Mouse (Mus musculus) midbrain, embryonic 15.5 days (tissue): ENCODE data around the gene Creb3. TPM values are rescaled to one million over a fixed set of nuclear protein-coding genes. Genes with fewer than 3 reads are reported as not detected.

Experiments used
- ATAC-seq: fragments of 200-750 bp; cut with Nextera tagmentation; replicated peaks from 2 replicates; pipeline ENCODE4 v1.8.0; 2017; ENCODE audit warnings: moderate TSS enrichment
- H3K27ac ChIP-seq: fragments of 300-500 bp; sonication (generic); 2 replicates; pipeline ENCODE4 v1.5.1; 2015; ENCODE audit warnings: mild to moderate bottlenecking, inconsistent platforms
- H3K27me3 ChIP-seq: fragments of 300-500 bp; sonication (generic); replicated peaks from 2 replicates; pipeline ENCODE4 v1.6.1; 2015; ENCODE audit warnings: inconsistent platforms
- H3K36me3 ChIP-seq: fragments of 300-500 bp; sonication (generic); replicated peaks from 2 replicates; pipeline ENCODE4 v1.6.1; 2015; ENCODE audit warnings: inconsistent platforms
- H3K4me1 ChIP-seq: fragments of 300-500 bp; sonication (generic); 2 replicates; pipeline ENCODE4 v1.6.1; 2015; ENCODE audit warnings: inconsistent platforms
- H3K4me2 ChIP-seq: fragments of 300-500 bp; sonication (generic); 2 replicates; pipeline ENCODE4 v1.6.1; 2015; ENCODE audit warnings: inconsistent platforms, mild to moderate bottlenecking, moderate library complexity
- H3K4me3 ChIP-seq: fragments of 300-500 bp; sonication (generic); 2 replicates; pipeline ENCODE4 v1.5.1; 2015; ENCODE audit warnings: mild to moderate bottlenecking, inconsistent platforms
- H3K9ac ChIP-seq: fragments of 300-500 bp; sonication (generic); 2 replicates; pipeline ENCODE4 v1.6.1; 2015; ENCODE audit warnings: mild to moderate bottlenecking, inconsistent platforms
- H3K9me3 ChIP-seq: fragments of 300-500 bp; sonication (generic); 2 replicates; pipeline ENCODE4 v1.6.1; 2016; ENCODE audit warnings: inconsistent platforms
- WGBS: fragments of 180-500 bp; shearing (Covaris S2); methylation state at CpG from one replicate; pipeline ENCODE4 v1.1.7; 2015; ENCODE audit warnings: mixed read lengths; 5-methylcytosine and 5-hydroxymethylcytosine counted together
- polyA plus RNA-seq: library from polyadenylated mRNA; unstranded; fragments of >200 nt; fragmentation: Nextera tagmentation; extraction: Ambion mirVana; gene quantifications from 2 replicates; pipeline ENCODE4 v1.2.1, GENCODE M21; 2015

Gene Creb3
- polyA plus RNA-seq, result 82.7 and 94.0 TPM in 2 replicates

DNA sequence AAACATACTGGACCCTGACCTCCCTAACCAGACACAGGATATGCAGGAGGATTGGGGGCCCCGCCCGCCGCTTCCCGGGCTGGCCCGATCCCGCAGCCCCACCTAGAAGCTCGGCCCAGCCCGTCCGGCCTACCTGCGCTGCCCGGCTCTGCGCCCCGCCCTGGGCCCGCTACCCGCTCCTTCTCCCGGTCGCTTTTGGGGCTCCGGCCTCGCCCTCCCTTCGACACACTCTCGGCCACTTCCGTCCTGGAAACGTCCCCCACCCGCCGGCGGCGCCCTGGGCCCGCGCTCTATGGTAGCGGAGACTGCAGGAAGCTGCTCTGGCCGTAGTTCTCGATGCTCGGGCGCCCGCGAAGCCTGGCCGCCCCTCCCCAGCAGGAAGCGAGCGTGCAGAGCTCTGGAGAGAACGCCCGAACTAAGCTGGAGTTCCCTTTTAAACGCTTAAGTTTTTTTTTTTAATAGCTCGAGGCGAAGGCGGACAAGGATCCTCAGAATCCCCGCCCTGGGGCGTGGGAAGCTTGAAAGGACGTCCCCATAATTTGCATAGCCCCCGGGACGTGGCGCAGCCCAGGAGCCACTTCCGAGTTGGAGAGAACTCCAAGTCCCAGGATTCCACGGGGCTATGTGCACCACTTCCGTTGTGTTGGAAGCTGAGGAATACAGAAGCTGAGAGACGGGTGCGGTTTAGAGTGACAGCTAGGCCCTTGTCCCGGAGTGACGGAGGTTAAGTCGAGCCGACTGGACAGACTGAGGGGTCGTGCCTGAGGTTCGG lies at the start of gene Creb3, which contains the start of gene Tln1:
TSS of gene Creb3 (plus strand) at position 336 of the 772 bp plus-strand sequence.
TSS of gene Tln1 (minus strand) at position 695 of the 772 bp plus-strand sequence.
- Histone ChIP-seq H3K27me3 (no peaks in the 10 kb centered on the region), H3K9ac (peak within 1 kb of the TSS; percentile 93), H3K9me3 (no peaks in the 10 kb centered on the region), H3K36me3 (peaks cover 25% of the 10 kb centered on the region), H3K27ac (peak within 1 kb of the TSS; percentile 97), H3K4me2 (peak within 1 kb of the TSS; percentile 93), H3K4me1 (peaks cover 44% of the 10 kb centered on the region), H3K4me3 (peak within 1 kb of the TSS; percentile 90)
- WGBS, result under 1% methylated on average over 62 of the region's 62 CpGs
- ATAC-seq, result peak; percentile 96

DNA sequence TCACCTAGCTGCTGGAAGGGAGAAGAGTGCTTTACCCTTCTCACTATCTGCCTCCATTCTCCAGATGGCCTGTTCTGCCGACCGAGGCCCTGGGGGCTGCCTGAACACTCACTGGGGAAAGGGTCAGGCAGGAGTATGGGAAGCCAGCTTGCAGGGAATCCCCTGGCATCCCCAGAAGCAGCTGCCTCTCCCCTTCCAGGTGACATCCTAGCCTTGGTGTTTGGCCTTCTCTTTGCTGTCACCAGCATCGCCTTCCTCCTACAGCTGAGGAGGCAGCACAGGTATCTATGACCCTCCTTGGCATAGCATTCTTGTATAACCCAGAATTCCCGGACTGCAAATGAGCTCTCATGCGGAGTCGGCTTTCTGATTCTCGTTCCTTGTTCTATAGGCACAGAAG lies 49.5 kb upstream of the Creb3 start:
- Histone ChIP-seq H3K9ac (no peak overlapping the region), H3K36me3 (no peaks in the 10 kb centered on the region), H3K27me3 (0 out of 2 replicates have a peak, but pooled peaks cover 3% of the 10 kb centered on the region), H3K9me3 (no peaks in the 10 kb centered on the region), H3K4me2 (no peak overlapping the region), H3K27ac (no peak overlapping the region), H3K4me3 (no peak overlapping the region), H3K4me1 (peaks cover 10% of the 10 kb centered on the region; the same call in 1 of the 2 replicates)
- ATAC-seq, result no peak
- 71% methylated on average over 7 of the region's 7 CpGs for WGBS

DNA sequence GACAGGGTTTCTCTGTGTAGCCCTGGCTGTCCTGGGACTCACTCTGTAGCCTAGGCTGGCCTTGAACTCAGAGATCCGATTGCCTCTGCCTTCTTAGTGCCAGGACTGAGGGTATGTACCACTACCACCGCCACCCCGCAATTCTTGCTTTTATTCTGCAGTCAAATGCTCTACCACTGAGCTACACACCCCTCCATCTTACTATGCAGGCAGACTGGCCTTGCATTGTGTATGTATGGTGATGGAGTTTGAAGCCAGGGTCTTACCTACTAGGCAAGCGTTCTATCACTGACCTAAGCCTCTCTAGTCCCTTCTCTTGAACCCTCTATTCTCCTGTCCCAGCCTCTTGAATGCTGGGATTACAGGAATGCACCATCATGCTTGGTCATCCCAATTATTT lies 48.8 kb upstream of the Creb3 start:
- Histone ChIP-seq H3K4me2 (no peak overlapping the region), H3K27ac (no peak overlapping the region), H3K27me3 (0 out of 2 replicates have a peak, but pooled peaks cover 3% of the 10 kb centered on the region), H3K9ac (no peak overlapping the region), H3K36me3 (no peaks in the 10 kb centered on the region), H3K4me1 (peaks cover 8% of the 10 kb centered on the region; the same call in 1 of the 2 replicates), H3K9me3 (no peaks in the 10 kb centered on the region), H3K4me3 (no peak overlapping the region)
- no peak for ATAC-seq
- 88% methylated on average over 4 of the region's 4 CpGs for WGBS

- no peak for ATAC-seq
- H3K4me3 ChIP-seq, result no peak overlapping the region
- no peaks in the 10 kb centered on the region for H3K9me3 ChIP-seq
- H3K27me3 ChIP-seq, result 0 out of 2 replicates have a peak, but pooled peaks cover 2% of the 10 kb centered on the region
- H3K4me1 ChIP-seq, result peaks cover 3% of the 10 kb centered on the region; the same call in 1 of the 2 replicates
- no peak overlapping the region for H3K9ac ChIP-seq
- 75% methylated on average over 4 of the region's 4 CpGs for WGBS
- H3K4me2 ChIP-seq, result no peak overlapping the region
- no peak overlapping the region for H3K27ac ChIP-seq
- H3K36me3 ChIP-seq, result no peaks in the 10 kb centered on the region
These were observed 48.3 kb upstream of the Creb3 start for GRCm38 (mm10) chr4:43513791-43514190.

DNA sequence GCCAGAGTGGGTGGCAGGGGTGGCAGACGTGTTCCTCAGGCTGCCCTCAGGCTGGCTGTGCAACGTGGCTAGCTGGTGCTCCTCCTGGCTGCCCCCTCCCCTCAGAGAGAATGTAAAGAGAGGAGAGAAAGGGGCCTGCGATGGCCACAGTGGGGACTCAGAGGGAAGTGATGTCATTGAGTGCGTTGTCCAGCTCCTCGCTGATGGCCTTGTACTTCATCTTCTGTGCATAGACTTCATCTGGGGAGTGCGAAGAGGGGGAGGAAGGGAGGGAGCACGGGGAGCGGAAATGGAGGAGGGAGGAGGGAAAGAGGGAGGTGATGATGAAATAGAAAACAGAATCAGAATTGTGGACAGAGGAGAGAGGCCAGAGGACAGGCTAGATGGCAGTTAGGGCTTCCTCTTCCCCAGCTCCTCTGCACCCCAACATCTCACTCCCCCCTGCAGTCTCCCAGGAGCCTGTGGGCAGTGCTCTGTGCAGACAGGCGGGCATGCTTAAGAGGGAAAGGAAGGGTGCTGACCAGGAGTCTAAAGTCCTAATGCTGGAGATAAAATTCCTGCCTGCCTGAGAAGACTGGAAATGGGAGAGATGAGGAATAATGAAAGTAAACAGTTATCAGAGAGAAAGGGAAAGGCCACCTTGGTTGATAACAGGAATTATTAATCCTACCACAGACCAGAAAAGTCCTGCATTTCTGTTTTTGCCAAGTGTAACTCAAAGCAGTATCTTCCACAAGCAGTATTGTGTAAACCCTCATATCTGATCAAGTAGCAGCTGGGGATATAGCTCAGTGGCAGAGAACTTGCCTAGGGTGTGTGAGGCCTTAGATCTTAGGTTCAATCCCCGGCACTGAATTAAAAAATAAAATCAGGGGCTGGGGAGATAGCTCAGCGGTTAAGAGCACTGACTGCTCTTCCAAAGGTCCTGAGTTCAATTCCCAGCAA lies 46.1 kb upstream of the Creb3 start:
- peaks cover 12% of the 10 kb centered on the region for H3K4me1 ChIP-seq
- no peak overlapping the region for H3K4me3 ChIP-seq
- H3K4me2 ChIP-seq, result no peak overlapping the region
- H3K27ac ChIP-seq, result no peak overlapping the region
- ATAC-seq, result no peak
- H3K9ac ChIP-seq, result no peak overlapping the region
- no peaks in the 10 kb centered on the region for H3K36me3 ChIP-seq
- no peaks in the 10 kb centered on the region for H3K27me3 ChIP-seq
- no peaks in the 10 kb centered on the region for H3K9me3 ChIP-seq
- 79% methylated on average over 11 of the region's 11 CpGs for WGBS

GRCm38 (mm10) chr4:43519551-43519950 lies 42.6 kb upstream of the Creb3 start:
- peaks cover 19% of the 10 kb centered on the region for H3K27me3 ChIP-seq
- peaks cover 26% of the 10 kb centered on the region for H3K4me1 ChIP-seq
- H3K4me2 ChIP-seq, result peak overlapping the region; percentile 39
- H3K9ac ChIP-seq, result no peak overlapping the region
- H3K9me3 ChIP-seq, result no peaks in the 10 kb centered on the region
- 18% methylated on average over 10 of the region's 10 CpGs for WGBS
- no peak overlapping the region for H3K27ac ChIP-seq
- no peak for ATAC-seq
- H3K4me3 ChIP-seq, result 0 out of 2 replicates have a peak overlapping the region, but pooled peaks have one; percentile 15
- no peaks in the 10 kb centered on the region for H3K36me3 ChIP-seq

- peak; percentile 79 for ATAC-seq
- H3K4me3 ChIP-seq, result 0 out of 2 replicates have a peak overlapping the region, but pooled peaks have one; percentile 15
- peaks cover 29% of the 10 kb centered on the region for H3K4me1 ChIP-seq
- no peak overlapping the region for H3K27ac ChIP-seq
- H3K4me2 ChIP-seq, result peak overlapping the region; percentile 39
- H3K9ac ChIP-seq, result no peak overlapping the region
- peaks cover 23% of the 10 kb centered on the region for H3K27me3 ChIP-seq
- H3K9me3 ChIP-seq, result no peaks in the 10 kb centered on the region
- 13% methylated on average over 6 of the region's 6 CpGs for WGBS
- no peaks in the 10 kb centered on the region for H3K36me3 ChIP-seq
These were observed 42.2 kb upstream of the Creb3 start for GRCm38 (mm10) chr4:43519956-43520355.

DNA sequence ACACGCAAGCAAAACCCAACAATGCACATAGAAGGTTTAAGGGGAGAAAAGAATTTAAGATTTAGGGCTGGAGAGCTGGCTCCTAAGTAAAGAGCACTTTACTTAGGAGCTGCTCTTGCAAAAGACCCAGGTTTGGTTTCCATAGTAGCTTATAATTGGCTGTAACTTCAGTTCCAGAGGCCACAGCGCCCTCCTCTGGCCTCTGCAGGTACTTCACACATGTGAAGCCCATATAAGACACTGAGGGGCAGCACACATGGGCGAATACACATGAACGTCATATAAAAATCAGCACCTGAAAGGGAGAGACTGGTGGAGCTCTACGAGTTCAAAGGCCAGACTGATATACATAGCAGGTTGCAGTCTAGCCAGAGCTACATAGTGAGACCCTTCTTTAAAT lies 34.3 kb upstream of the Creb3 start:
- no peak overlapping the region for H3K4me3 ChIP-seq
- H3K4me1 ChIP-seq, result peaks cover 17% of the 10 kb centered on the region
- H3K27ac ChIP-seq, result no peak overlapping the region
- H3K27me3 ChIP-seq, result peaks cover 17% of the 10 kb centered on the region
- peaks cover 14% of the 10 kb centered on the region; the same call in 1 of the 2 replicates for H3K36me3 ChIP-seq
- ATAC-seq, result no peak
- H3K9ac ChIP-seq, result no peak overlapping the region
- no peaks in the 10 kb centered on the region for H3K9me3 ChIP-seq
- no peak overlapping the region for H3K4me2 ChIP-seq
- 65% methylated on average over 5 of the region's 5 CpGs for whole genome bisulfite sequencing

DNA sequence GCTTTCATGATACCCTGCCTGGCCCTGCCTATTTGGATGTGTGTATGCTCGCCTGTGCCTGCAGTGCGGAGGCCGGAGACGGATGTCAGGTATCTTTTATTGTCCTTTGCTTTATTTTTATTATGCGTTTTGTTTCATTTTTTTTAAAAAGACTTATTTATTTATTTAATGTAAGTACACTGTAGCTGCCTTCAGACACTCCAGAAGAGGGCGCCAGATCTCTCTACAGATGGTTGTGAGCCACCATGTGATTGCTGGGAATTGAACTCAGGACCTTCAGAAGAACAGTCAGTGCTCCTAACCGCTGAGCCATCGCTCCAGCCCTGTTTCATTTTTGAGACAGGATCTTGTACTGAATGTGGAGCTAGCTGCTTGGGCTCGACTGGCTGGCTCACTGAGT lies 33.6 kb upstream of the Creb3 start:
- H3K4me1 ChIP-seq, result peaks cover 14% of the 10 kb centered on the region
- 76% methylated on average over 9 of the region's 9 CpGs for WGBS
- no peak overlapping the region for H3K9ac ChIP-seq
- H3K27ac ChIP-seq, result no peak overlapping the region
- H3K27me3 ChIP-seq, result peaks cover 11% of the 10 kb centered on the region
- H3K36me3 ChIP-seq, result peaks cover 20% of the 10 kb centered on the region
- H3K4me2 ChIP-seq, result no peak overlapping the region
- ATAC-seq, result no peak
- H3K9me3 ChIP-seq, result no peaks in the 10 kb centered on the region
- H3K4me3 ChIP-seq, result no peak overlapping the region

DNA sequence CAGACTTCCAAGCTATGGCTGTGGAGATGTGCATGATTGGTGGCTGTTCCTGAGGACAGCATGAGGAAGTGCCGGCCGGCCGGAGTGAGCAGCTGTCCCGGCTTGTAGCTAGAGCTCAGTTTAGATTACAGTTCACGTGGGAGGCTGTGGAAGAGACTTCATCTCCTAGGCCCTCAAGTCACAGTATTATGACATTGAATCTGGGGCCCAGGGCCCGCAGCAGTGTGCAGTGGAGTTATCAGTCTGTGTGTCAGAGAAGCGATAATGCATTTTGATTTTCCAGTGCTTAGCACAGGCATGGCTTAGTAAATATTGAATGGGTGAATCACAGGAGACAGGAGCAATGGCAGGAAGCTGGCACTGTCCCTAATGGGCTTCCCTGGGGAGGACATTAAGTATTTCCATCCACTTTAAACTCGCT lies 32.0 kb upstream of the Creb3 start:
- WGBS, result 78% methylated on average over 8 of the region's 8 CpGs

DNA sequence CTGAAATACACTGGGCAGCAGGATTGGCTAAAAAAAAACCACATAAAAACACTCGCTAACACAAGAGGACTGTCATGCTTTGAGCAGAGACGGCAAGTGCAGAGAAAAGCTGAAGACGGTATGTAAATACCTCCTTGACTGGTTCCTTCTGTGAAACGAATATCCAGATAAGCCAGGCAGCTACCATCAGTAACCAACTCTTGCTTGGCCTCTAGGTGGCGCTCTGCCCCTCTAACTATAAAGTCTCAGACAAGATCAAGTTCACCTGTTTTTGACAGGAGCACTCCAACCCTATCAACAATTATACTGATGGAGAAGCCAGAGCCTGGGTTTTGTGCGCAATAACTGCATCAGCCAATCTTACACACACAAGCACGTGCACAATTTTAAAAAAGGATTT lies 31.6 kb upstream of the Creb3 start:
- H3K9ac ChIP-seq, result no peak overlapping the region
- ATAC-seq, result no peak
- H3K36me3 ChIP-seq, result peaks cover 37% of the 10 kb centered on the region
- H3K4me1 ChIP-seq, result no peaks in the 10 kb centered on the region
- H3K4me2 ChIP-seq, result no peak overlapping the region
- no peak overlapping the region for H3K4me3 ChIP-seq
- peaks cover under 1% of the 10 kb centered on the region for H3K27me3 ChIP-seq
- no peaks in the 10 kb centered on the region for H3K9me3 ChIP-seq
- 23% methylated on average over 7 of the region's 7 CpGs for WGBS
- no peak overlapping the region for H3K27ac ChIP-seq

More for the DNA sequence above, 32.0 kb upstream of the Creb3 start:
- no peak for ATAC-seq
- H3K36me3 ChIP-seq, result peaks cover 32% of the 10 kb centered on the region
- no peaks in the 10 kb centered on the region for H3K9me3 ChIP-seq
- H3K9ac ChIP-seq, result no peak overlapping the region
- no peaks in the 10 kb centered on the region for H3K4me1 ChIP-seq
- no peak overlapping the region for H3K27ac ChIP-seq
- H3K27me3 ChIP-seq, result peaks cover 5% of the 10 kb centered on the region
- H3K4me3 ChIP-seq, result no peak overlapping the region
- H3K4me2 ChIP-seq, result no peak overlapping the region

- 87% methylated on average over 9 of the region's 9 CpGs for WGBS
- Histone ChIP-seq H3K36me3 (peaks cover 63% of the 10 kb centered on the region), H3K9me3 (no peaks in the 10 kb centered on the region), H3K27me3 (no peaks in the 10 kb centered on the region), H3K4me1 (no peaks in the 10 kb centered on the region), H3K27ac (no peak overlapping the region), H3K9ac (no peak overlapping the region), H3K4me2 (no peak overlapping the region), H3K4me3 (no peak overlapping the region)
- ATAC-seq, result no peak
These were observed 28.9 kb upstream of the Creb3 start for GRCm38 (mm10) chr4:43533270-43533669.
